Mouse (Mus musculus) heart, adult 18-20 months (tissue): ENCODE results near the gene Slc11a1. TPM values are rescaled to one million over a fixed set of nuclear protein-coding genes. Genes with fewer than 3 reads are reported as not detected.

ENCODE experiments used
- DNase-seq, 2 experiments: peaks; one replicate each; pipeline ENCODE4 v3.0.0; 2021 to 2022; ENCODE audit warnings: mixed read lengths in 1 of 2
- microRNA-seq, 2 experiments: library from miRNA; unstranded; fragments of <30 nt; microRNA quantifications; one replicate each; pipeline ENCODE4 v1.2.0; 2022
- total RNA-seq, 2 experiments: library from RNA; stranded (reverse); gene quantifications; 2 replicates each; pipeline ENCODE4 v1.2.3; 2021

The Slc11a1 gene
- total RNA-seq, 2 experiments from 2014 or later: 5.3 to 5.4 TPM

- no peak for DNase-seq
Observed at GRCm38 (mm10) chr1:74411753-74412325, 36.8 kb downstream of the Slc11a1 start.

GRCm38 (mm10) chr1:74412711-74413110 lies 37.7 kb downstream of the Slc11a1 start:
- DNase-seq: no peak

- DNase-seq: no peak
Observed at GRCm38 (mm10) chr1:74415143-74415542, 40.1 kb downstream of the Slc11a1 start.

GRCm38 (mm10) chr1:74418747-74419439 lies 43.9 kb downstream of the Slc11a1 start:
- DNase-seq: peak; percentile 58 to 59

- DNase-seq: peak in 1 of 2 experiments; percentile 62
Observed at GRCm38 (mm10) chr1:74419440-74419794, 44.4 kb downstream of the Slc11a1 start.

GRCm38 (mm10) chr1:74423147-74423546 lies 48.2 kb downstream of the Slc11a1 start:
- no peak for DNase-seq

- DNase-seq: no peak
Observed at GRCm38 (mm10) chr1:74425845-74426244, 50.9 kb downstream of the Slc11a1 start.

- no peak for DNase-seq
Observed at GRCm38 (mm10) chr1:74433220-74433619, 58.2 kb downstream of the Slc11a1 start.

GRCm38 (mm10) chr1:74434596-74434995 lies 59.6 kb downstream of the Slc11a1 start:
- DNase-seq: peak; percentile 16 to 33

GRCm38 (mm10) chr1:74435563-74435962 lies 60.6 kb downstream of the Slc11a1 start:
- no peak for DNase-seq

Small RNA genes within 50 kb of the gene (microRNA-seq; reads per million reads assigned to microRNA genes)
- 30,272 to 43,929 reads per million in 2 experiments for gene Mir26b

Other genes with a start within 250 kb of the Slc11a1 start
- gene Rufy4, start 249.7 kb upstream of the Slc11a1 start, total RNA-seq: under 1 TPM; 0.84 to 0.95 TPM
- gene Cxcr2, start 221.2 kb upstream of the Slc11a1 start, total RNA-seq: under 1 TPM in 1 of 2 experiments, not detected in 1; 0.44 TPM
- gene Cxcr1, start 180.6 kb upstream of the Slc11a1 start, total RNA-seq: not detected
- gene Arpc2, start 139.1 kb upstream of the Slc11a1 start, total RNA-seq: 100 to 1,000 TPM; 141 to 153 TPM
- gene Gpbar1, start 96.6 kb upstream of the Slc11a1 start, total RNA-seq: not detected
- gene Aamp, start 90.5 kb upstream of the Slc11a1 start, total RNA-seq: 100 to 1,000 TPM in 1 of 2 experiments, 10 to 100 TPM in 1; 99.8 to 102 TPM
- gene Pnkd, start 90.3 kb upstream of the Slc11a1 start, total RNA-seq: 100 to 1,000 TPM; 138 to 151 TPM
- gene Tmbim1, start 69.6 kb upstream of the Slc11a1 start, total RNA-seq: 10 to 100 TPM; 40.2 to 46.3 TPM
- under 1 TPM in 1 of 2 experiments, not detected in 1; 0.44 TPM for gene Catip, start 13.1 kb upstream of the Slc11a1 start, total RNA-seq
- gene Ctdsp1, start 16.3 kb downstream of the Slc11a1 start, total RNA-seq: 100 to 1,000 TPM; 107 to 116 TPM
- gene Vil1, start 34.2 kb downstream of the Slc11a1 start, total RNA-seq: 1 to 10 TPM; 1.2 to 1.5 TPM
- gene Cnot9, start 130.9 kb downstream of the Slc11a1 start, total RNA-seq: 10 to 100 TPM; 12.6 to 13.0 TPM
- gene Plcd4, start 167.7 kb downstream of the Slc11a1 start, total RNA-seq: under 1 TPM in 1 of 2 experiments, not detected in 1; 0.15 TPM
- 1 to 10 TPM; 9.0 to 9.9 TPM for gene Usp37, start 169.1 kb downstream of the Slc11a1 start, total RNA-seq
- gene Zfp142, start 213.1 kb downstream of the Slc11a1 start, total RNA-seq: 10 to 100 TPM; 10.6 to 13.2 TPM
- gene Bcs1l, start 213.1 kb downstream of the Slc11a1 start, total RNA-seq: 10 to 100 TPM; 33.6 to 35.2 TPM
- 10 to 100 TPM; 13.8 to 19.6 TPM for gene Rnf25, start 226.2 kb downstream of the Slc11a1 start, total RNA-seq
- under 1 TPM; 0.64 to 0.74 TPM for gene Stk36, start 226.2 kb downstream of the Slc11a1 start, total RNA-seq